Mouse (Mus musculus) embryonic facial prominence, embryonic 12.5 days (tissue): Measurements from ENCODE around the gene Zfp592. TPM values are rescaled to one million over a fixed set of nuclear protein-coding genes. Genes with fewer than 3 reads are reported as not detected.

Experiments used
- ATAC-seq: fragments of 200-750 bp; cut with Nextera tagmentation; 2 replicates; pipeline ENCODE4 v1.8.0; 2017; ENCODE audit not compliant: insufficient number of reproducible peaks, insufficient read depth, low FRiP score, low TSS enrichment
- H3K27ac ChIP-seq: fragments of 300-500 bp; sonication (generic); 2 replicates; pipeline ENCODE4 v1.5.1; 2016; ENCODE audit warnings: mild to moderate bottlenecking
- H3K27me3 ChIP-seq: fragments of 300-500 bp; sonication (generic); 2 replicates; pipeline ENCODE4 v1.6.1; 2016; ENCODE audit warnings: mild to moderate bottlenecking, moderate library complexity
- H3K36me3 ChIP-seq: fragments of 300-500 bp; sonication (generic); 2 replicates; pipeline ENCODE4 v1.6.1; 2016; ENCODE audit warnings: mild to moderate bottlenecking
- H3K4me1 ChIP-seq: fragments of 300-500 bp; sonication (generic); 2 replicates; pipeline ENCODE4 v1.6.1; 2016
- H3K4me2 ChIP-seq: fragments of 300-500 bp; sonication (generic); replicated peaks from 2 replicates; pipeline ENCODE4 v1.6.1; 2016; ENCODE audit warnings: mild to moderate bottlenecking, moderate library complexity
- H3K4me3 ChIP-seq: fragments of 300-500 bp; sonication (generic); 2 replicates; pipeline ENCODE4 v1.5.1; 2016; ENCODE audit warnings: mild to moderate bottlenecking
- H3K9ac ChIP-seq: fragments of 300-500 bp; sonication (generic); 2 replicates; pipeline ENCODE4 v1.6.1; 2016; ENCODE audit warnings: mild to moderate bottlenecking, moderate library complexity
- H3K9me3 ChIP-seq: fragments of 300-500 bp; sonication (generic); 2 replicates; pipeline ENCODE4 v1.6.1; 2016; ENCODE audit warnings: mild to moderate bottlenecking, moderate library complexity
- WGBS: fragments of 180-500 bp; shearing (Covaris S2); methylation state at CpG from one replicate; pipeline ENCODE4 v1.1.7; 2016; 5-methylcytosine and 5-hydroxymethylcytosine counted together
- polyA plus RNA-seq: library from polyadenylated mRNA; unstranded; fragments of >200 nt; fragmentation: Nextera tagmentation; extraction: Ambion mirVana; gene quantifications from 2 replicates; pipeline ENCODE4 v1.2.1, GENCODE M21; 2016

Gene Zfp592
- polyA plus RNA-seq, 1 experiment from 2014 or later = 13.7 TPM

DNA sequence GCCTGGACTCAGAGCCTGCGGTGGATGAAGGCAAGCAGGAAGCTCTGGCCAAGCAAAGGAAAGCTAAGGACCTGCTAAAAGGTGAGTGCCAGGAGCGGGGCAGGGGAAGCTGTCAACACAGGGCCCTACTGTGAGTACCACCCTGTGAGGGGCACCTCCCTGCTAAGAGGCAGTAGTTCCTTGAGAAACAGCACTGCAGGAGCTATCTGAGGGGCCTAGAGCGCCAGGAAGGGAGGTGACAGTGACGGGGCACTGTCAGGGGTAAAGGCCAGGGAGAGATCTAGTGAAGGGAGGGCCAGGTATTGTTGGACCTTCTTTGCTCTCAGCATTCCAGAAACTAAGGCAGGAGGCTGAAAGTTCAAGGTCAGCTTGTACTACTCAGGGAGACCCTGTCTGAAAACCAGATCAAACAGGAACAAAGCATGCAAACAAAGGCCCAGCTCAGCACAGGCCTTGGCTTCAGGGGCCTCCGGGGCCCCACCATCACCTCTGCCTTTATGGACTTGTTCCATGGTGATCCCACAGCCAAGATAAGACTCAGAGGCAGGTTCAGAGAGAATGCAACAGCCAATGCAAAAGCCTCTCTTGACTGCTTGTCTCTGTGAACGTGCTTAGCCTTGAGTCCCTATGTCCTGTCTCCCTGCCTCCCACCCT, 100.8 kb downstream of the Zfp592 start:
- no peak for ATAC-seq
- Histone ChIP-seq H3K27me3 (no peaks in the 10 kb centered on the region), H3K36me3 (no peaks in the 10 kb centered on the region), H3K4me2 (no peak overlapping the region), H3K4me3 (no peak overlapping the region), H3K9me3 (no peaks in the 10 kb centered on the region), H3K4me1 (no peaks in the 10 kb centered on the region; the same call in 1 of the 2 replicates), H3K27ac (no peak overlapping the region), H3K9ac (no peak overlapping the region)
- WGBS = 79% methylated on average over 6 of the region's 6 CpGs

Other genes starting within 250 kb of the Zfp592 start
- 43.2 and 45.1 TPM in 2 replicates for gene Iqgap1, start 167.7 kb upstream of the Zfp592 start, polyA plus RNA-seq
- gene Zscan2, start 132.8 kb upstream of the Zfp592 start, polyA plus RNA-seq = 3.6 and 5.2 TPM in 2 replicates
- gene Wdr73, start 92.4 kb upstream of the Zfp592 start, polyA plus RNA-seq = 32.8 and 34.6 TPM in 2 replicates
- 6.1 and 6.2 TPM in 2 replicates for gene Nmb, start 88.6 kb upstream of the Zfp592 start, polyA plus RNA-seq
- gene Sec11a, start 45.9 kb upstream of the Zfp592 start, polyA plus RNA-seq = 208 and 219 TPM in 2 replicates
- 0.73 and 1.00 TPM in 2 replicates for gene Alpk3, start 63.9 kb downstream of the Zfp592 start, polyA plus RNA-seq
- 0.08 TPM in 1 of 2 replicates, not detected in the other for gene Slc28a1, start 121.1 kb downstream of the Zfp592 start, polyA plus RNA-seq
- gene Pde8a, start 219.9 kb downstream of the Zfp592 start, polyA plus RNA-seq = 5.3 and 5.7 TPM in 2 replicates